In the genomic region with DNA sequence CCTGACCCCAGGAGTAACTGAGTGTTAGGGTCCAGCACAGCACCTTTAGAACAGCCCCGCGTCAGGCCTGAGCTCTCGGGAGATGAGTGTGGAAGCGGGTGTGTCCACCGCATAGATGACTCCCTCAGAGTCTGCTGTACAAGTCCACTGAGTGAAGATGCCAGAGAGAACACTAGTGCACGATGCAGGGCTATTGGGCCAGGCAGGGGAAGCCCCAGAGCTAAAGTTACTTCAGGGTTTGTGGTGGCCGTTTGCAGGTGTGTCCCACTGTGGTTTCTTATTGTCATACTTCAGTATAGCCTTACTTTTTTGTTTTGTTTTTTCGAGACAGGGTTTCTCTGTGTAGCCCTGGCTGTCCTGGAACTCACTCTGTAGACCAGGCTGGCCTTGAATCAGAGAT, we compare ENCODE assay signal across 31 mouse cellular contexts. TPM values are rescaled to one million over a fixed set of nuclear protein-coding genes. Genes with fewer than 3 reads are reported as not detected.
DNase-seq lines count a peak whose midpoint lies in the region; ATAC-seq and TF ChIP-seq lines count a peak whose summit lies in the region.
"Had no signal": no experiment of that assay in that cellular context is flagged by ENCODE, and none has a peak within 500 bp of the region (broad histone marks: within the 10 kb centered on the region; RNA-seq: fewer than 3 reads in every experiment).

No protein-coding gene starts in this region.

- H3K4me1 ChIP-seq in spleen, adult 2 months (ENCODE audit: control insufficient read depth, insufficient read depth, insufficient read length) = peaks cover 13% of the 10 kb centered on the region; the same call in 1 of the 2 replicates
- H3K4me1 ChIP-seq in bone marrow, adult 2 months (ENCODE audit: control insufficient read depth, insufficient read depth, low read length) = peaks cover 4% of the 10 kb centered on the region; the same call in 1 of the 2 replicates
- H3K4me1 ChIP-seq in intestine, embryonic 15.5 days (replicated peaks) = no peaks in the 10 kb centered on the region
- H3K4me1 ChIP-seq: heart, embryonic 15.5 days; limb, embryonic 10.5 days; limb, embryonic 15.5 days; lung, embryonic 15.5 days; midbrain, embryonic 12.5 days had no signal

- no peaks in the 10 kb centered on the region for H3K27me3 ChIP-seq in spleen, adult 2 months (ENCODE audit: control insufficient read depth, insufficient read depth, low read length)
- no peaks in the 10 kb centered on the region for H3K27me3 ChIP-seq in splenic B cell, adult 2 months (ENCODE audit: control insufficient read depth, insufficient read depth, low read length, poor library complexity, severe bottlenecking)
- H3K27me3 ChIP-seq in intestine, embryonic 15.5 days (replicated peaks) = no peaks in the 10 kb centered on the region
- H3K27me3 ChIP-seq: heart, embryonic 15.5 days; hindbrain, embryonic 12.5 days; limb, embryonic 15.5 days; lung, embryonic 15.5 days; megakaryocyte, embryonic 14.5 days; midbrain, embryonic 12.5 days had no signal

- ATAC-seq in intestine, embryonic 15.5 days = no peak
- ATAC-seq: forebrain, postnatal 0 days; hindbrain, postnatal 0 days; intestine, postnatal 0 days had no signal

- H3K9me3 ChIP-seq in intestine, embryonic 15.5 days = no peaks in the 10 kb centered on the region
- H3K9me3 ChIP-seq: heart, embryonic 10.5 days; heart, embryonic 15.5 days; hindbrain, embryonic 12.5 days; limb, embryonic 10.5 days; limb, embryonic 15.5 days; lung, embryonic 15.5 days; megakaryocyte, embryonic 14.5 days; midbrain, embryonic 12.5 days had no signal

- no peak for TF ChIP-seq CTCF in spleen, adult 2 months (IDR thresholded peaks at IDR 0.05; ENCODE audit: extremely low read depth, insufficient read depth, insufficient read length, insufficient replicate concordance)
- no peak for TF ChIP-seq CTCF in bone marrow, adult 2 months (IDR thresholded peaks at IDR 0.05; ENCODE audit: control insufficient read depth, insufficient read depth, low read length)

- 25% methylated on average over 8 of the region's 8 CpGs for WGBS in spleen, adult 2 months
- 43% methylated on average over 8 of the region's 8 CpGs for WGBS in bone marrow, adult 2 months
- WGBS in intestine, embryonic 15.5 days = 86% methylated on average over 8 of the region's 8 CpGs

- no peak overlapping the region for H3K4me3 ChIP-seq in spleen, adult 2 months (ENCODE audit: extremely low read depth, insufficient read depth, insufficient read length)
- H3K4me3 ChIP-seq in bone marrow, adult 2 months (replicated peaks; ENCODE audit: control insufficient read depth, low read depth, low read length) = no peak overlapping the region
- H3K4me3 ChIP-seq in intestine, embryonic 15.5 days (replicated peaks) = no peak overlapping the region
- H3K4me3 ChIP-seq: erythroblast, embryonic 14.5 days; heart, embryonic 10.5 days; heart, embryonic 15.5 days; hindbrain, embryonic 12.5 days; limb, embryonic 10.5 days; limb, embryonic 15.5 days; lung, embryonic 15.5 days; midbrain, embryonic 12.5 days had no signal

- no peak overlapping the region for H3K9ac ChIP-seq in intestine, embryonic 15.5 days
- H3K9ac ChIP-seq: forebrain, postnatal 0 days; heart, embryonic 15.5 days; hindbrain, embryonic 12.5 days; limb, embryonic 15.5 days; liver, embryonic 14.5 days; lung, embryonic 15.5 days; midbrain, embryonic 12.5 days had no signal

- no peak for DNase-seq in spleen, adult 2 months (ENCODE audit: low read depth in 1 of 2, low spot score in 2 of 2)
- DNase-seq in spleen, adult 12 weeks (ENCODE audit: low spot score) = no peak
- DNase-seq in A20 (ENCODE audit: low read depth, low spot score) = peak; percentile 90
- peak; percentile 33 for DNase-seq in splenic B cell, adult 2 months (ENCODE audit: low read depth, low spot score)
- DNase-seq in gastrocnemius, postnatal 4 days (ENCODE audit: low spot score in 2 of 2) = no peak
- DNase-seq in cerebellum, adult 8-10 months = no peak
- DNase-seq: adrenal gland, postnatal 14 days; cerebellum, adult 18-20 months; cerebellum, postnatal 14 days; forebrain, postnatal 0 days; gastrocnemius, postnatal 10 days; heart, adult 11 months; heart, postnatal 36 days; kidney, adult 9 months; kidney, postnatal 10 days; layer of hippocampus, adult 9-11 months; lung, postnatal 36 days had no signal

- no peak for TF ChIP-seq POLR2A in spleen, adult 2 months (IDR thresholded peaks at IDR 0.05; ENCODE audit: low read depth, low read length)
- TF ChIP-seq POLR2A in bone marrow, adult 2 months (IDR thresholded peaks at IDR 0.05; ENCODE audit: borderline replicate concordance, control insufficient read depth, low read depth, low read length) = no peak

- peaks cover 2% of the 10 kb centered on the region for H3K36me3 ChIP-seq in spleen, adult 2 months (ENCODE audit: control insufficient read depth, insufficient read depth, low read length)
- H3K36me3 ChIP-seq in splenic B cell, adult 2 months (ENCODE audit: control insufficient read depth, insufficient read depth, low read length, poor library complexity, severe bottlenecking) = no peaks in the 10 kb centered on the region; the same call in 1 of the 2 replicates
- H3K36me3 ChIP-seq in intestine, embryonic 15.5 days = peaks cover 25% of the 10 kb centered on the region

- H3K4me2 ChIP-seq in intestine, embryonic 15.5 days (replicated peaks) = no peak overlapping the region
- H3K4me2 ChIP-seq: heart, embryonic 15.5 days; hindbrain, embryonic 12.5 days; limb, embryonic 15.5 days; lung, embryonic 15.5 days; midbrain, embryonic 12.5 days had no signal

- H3K27ac ChIP-seq in spleen, adult 2 months (ENCODE audit: insufficient read depth, low read length) = peak overlapping the region; percentile 36
- peak overlapping the region; percentile 82 for H3K27ac ChIP-seq in bone marrow, adult 2 months (ENCODE audit: control insufficient read depth, insufficient read depth, low read depth, low read length, poor library complexity)
- no peak overlapping the region for H3K27ac ChIP-seq in intestine, embryonic 15.5 days
- H3K27ac ChIP-seq: heart, embryonic 10.5 days; heart, embryonic 15.5 days; hindbrain, embryonic 12.5 days; hindbrain, postnatal 0 days; limb, embryonic 10.5 days; limb, embryonic 15.5 days; liver, embryonic 14.5 days; lung, embryonic 15.5 days; midbrain, embryonic 12.5 days had no signal

RNA-seq across cellular contexts. Expression of a gene that starts 10.9 kb away (rescaled TPM):
- polyA plus RNA-seq in spleen, adult 2 months (2012; rRNA removed) = 15.9 and 27.4 TPM in 2 replicates
- 4.1 and 6.5 TPM in 2 replicates for polyA plus RNA-seq in bone marrow, adult 2 months (2011; ENCODE audit: insufficient read depth, insufficient read length, low replicate concordance, missing spikeins)
- polyA plus RNA-seq in intestine, embryonic 15.5 days (2015; fragmentation: Nextera tagmentation; extraction: Ambion mirVana) = 7.0 and 7.5 TPM in 2 replicates
- total RNA-seq in gastrocnemius, postnatal 4 days (2021) = 10 to 100 TPM; 10.3 to 10.4 TPM

RNA-seq across cellular contexts. Expression of a gene that starts 11.1 kb away (rescaled TPM):
- 6.4 and 9.4 TPM in 2 replicates for polyA plus RNA-seq in spleen, adult 2 months (2012; rRNA removed)
- 6.6 TPM in 1 of 2 replicates, not detected in the other for polyA plus RNA-seq in bone marrow, adult 2 months (2011; ENCODE audit: insufficient read depth, insufficient read length, low replicate concordance, missing spikeins)
- 25.3 and 26.1 TPM in 2 replicates for polyA plus RNA-seq in intestine, embryonic 15.5 days (2015; fragmentation: Nextera tagmentation; extraction: Ambion mirVana)
- total RNA-seq in gastrocnemius, postnatal 4 days (2021) = 1 to 10 TPM; 3.9 to 5.1 TPM

RNA-seq across cellular contexts. Expression of a gene that starts 39.5 kb away (rescaled TPM):
- polyA plus RNA-seq in spleen, adult 2 months (2012; rRNA removed) = 23.8 and 24.7 TPM in 2 replicates
- 26.5 and 27.1 TPM in 2 replicates for polyA plus RNA-seq in bone marrow, adult 2 months (2011; ENCODE audit: insufficient read depth, insufficient read length, low replicate concordance, missing spikeins)
- polyA plus RNA-seq in intestine, embryonic 15.5 days (2015; fragmentation: Nextera tagmentation; extraction: Ambion mirVana) = 39.8 and 41.2 TPM in 2 replicates
- 10 to 100 TPM; 61.6 to 63.6 TPM for total RNA-seq in gastrocnemius, postnatal 4 days (2021)

Comparison
In these comparisons a context has a peak if more than half of its experiments do, and no peak if none do; other contexts are left out.
1. DNase-seq: peak in A20 (single experiment) and splenic B cell, adult 2 months (single experiment); none in spleen, adult 2 months (0 of 2), spleen, adult 12 weeks (single experiment), gastrocnemius, postnatal 4 days (0 of 2) and cerebellum, adult 8-10 months (single experiment).